Mouse (Mus musculus): ENCODE results near the gene Gpr139. TPM values are rescaled to one million over a fixed set of nuclear protein-coding genes. Genes with fewer than 3 reads are reported as not detected.

The Gpr139 gene
- 0.03 TPM in 1 of 2 replicates, not detected in the other for polyA plus RNA-seq (2015; fragmentation: Nextera tagmentation; extraction: Ambion mirVana)

- Histone ChIP-seq H3K4me2 (ENCODE audit: low read length) (peak within 1 kb of the TSS; percentile 61), H3K4me1 (replicated peaks; ENCODE audit: insufficient read depth, low read length) (0 out of 2 replicates have a peak, but pooled peaks cover 7% of the 10 kb centered on the region), H3K27me3 (ENCODE audit: insufficient read depth, low read length) (peaks cover 17% of the 10 kb centered on the region), H3K27ac (no peak within 1 kb of the TSS), H3K9ac (ENCODE audit: low read depth, low read length) (no peak within 1 kb of the TSS), H3K9me3 (replicated peaks; ENCODE audit: low read length) (no peaks in the 10 kb centered on the region), H3K36me3 (ENCODE audit: insufficient read depth, low read length) (no peaks in the 10 kb centered on the region), H3K4me3 (replicated peaks; ENCODE audit: low read depth, low read length) (peak within 1 kb of the TSS; percentile 37)
- WGBS: under 1% methylated on average over 41 of the region's 47 CpGs
- peak; percentile 3 for DNase-seq (ENCODE audit: low spot score)
- no peak for TF ChIP-seq CTCF (IDR thresholded peaks at IDR 0.05; ENCODE audit: low read depth)
- ATAC-seq (replicated peaks; ENCODE audit: low FRiP score, low read depth): peak; percentile 49; the same call in 1 of the 2 replicates
Measured at GRCm38 (mm10) chr7:119184341-119185143, at the start of gene Gpr139. Gene Gpr139 (minus strand): TSS chr7:119184603.

GRCm38 (mm10) chr7:119230971-119231370 lies 46.6 kb upstream of the Gpr139 start:
- H3K4me1 ChIP-seq (replicated peaks; ENCODE audit: insufficient read depth, low read length): no peaks in the 10 kb centered on the region
- no peak overlapping the region for H3K27ac ChIP-seq
- H3K36me3 ChIP-seq (ENCODE audit: insufficient read depth, low read length): no peaks in the 10 kb centered on the region
- DNase-seq (ENCODE audit: low spot score) (no peak), ATAC-seq (replicated peaks; ENCODE audit: low FRiP score, low read depth) (no peak)
- H3K4me3 ChIP-seq (replicated peaks; ENCODE audit: low read depth, low read length): no peak overlapping the region
- no peak overlapping the region for H3K4me2 ChIP-seq (ENCODE audit: low read length)
- H3K9ac ChIP-seq (ENCODE audit: low read depth, low read length): no peak overlapping the region
- H3K27me3 ChIP-seq (ENCODE audit: insufficient read depth, low read length): no peaks in the 10 kb centered on the region
- WGBS: 59% methylated on average over 3 of the region's 3 CpGs
- no peak for TF ChIP-seq CTCF (IDR thresholded peaks at IDR 0.05; ENCODE audit: low read depth)
- no peaks in the 10 kb centered on the region for H3K9me3 ChIP-seq (replicated peaks; ENCODE audit: low read length)

GRCm38 (mm10) chr7:119222706-119223105 lies 38.3 kb upstream of the Gpr139 start:
- 76% methylated on average over 4 of the region's 4 CpGs for WGBS

GRCm38 (mm10) chr7:119219121-119219520 lies 34.7 kb upstream of the Gpr139 start:
- 93% methylated on average over 2 of the region's 2 CpGs for WGBS
- no peak overlapping the region for H3K27ac ChIP-seq
- no peak for DNase-seq (ENCODE audit: low spot score)
- no peak overlapping the region for H3K4me3 ChIP-seq (replicated peaks; ENCODE audit: low read depth, low read length)
- no peaks in the 10 kb centered on the region for H3K36me3 ChIP-seq (ENCODE audit: insufficient read depth, low read length)
- H3K4me1 ChIP-seq (replicated peaks; ENCODE audit: insufficient read depth, low read length): no peaks in the 10 kb centered on the region
- ATAC-seq (replicated peaks; ENCODE audit: low FRiP score, low read depth): no peak
- H3K9me3 ChIP-seq (replicated peaks; ENCODE audit: low read length): no peaks in the 10 kb centered on the region
- TF ChIP-seq CTCF (IDR thresholded peaks at IDR 0.05; ENCODE audit: low read depth): no peak
- H3K27me3 ChIP-seq (ENCODE audit: insufficient read depth, low read length): no peaks in the 10 kb centered on the region
- H3K9ac ChIP-seq (ENCODE audit: low read depth, low read length): no peak overlapping the region
- H3K4me2 ChIP-seq (ENCODE audit: low read length): no peak overlapping the region

More at GRCm38 (mm10) chr7:119222706-119223105, 38.3 kb upstream of the Gpr139 start:
- H3K4me1 ChIP-seq (replicated peaks; ENCODE audit: insufficient read depth, low read length): no peaks in the 10 kb centered on the region
- DNase-seq (ENCODE audit: low spot score) (no peak), ATAC-seq (replicated peaks; ENCODE audit: low FRiP score, low read depth) (no peak)
- no peaks in the 10 kb centered on the region for H3K9me3 ChIP-seq (replicated peaks; ENCODE audit: low read length)
- H3K36me3 ChIP-seq (ENCODE audit: insufficient read depth, low read length): no peaks in the 10 kb centered on the region
- no peak overlapping the region for H3K9ac ChIP-seq (ENCODE audit: low read depth, low read length)
- TF ChIP-seq CTCF (IDR thresholded peaks at IDR 0.05; ENCODE audit: low read depth): no peak
- H3K4me2 ChIP-seq (ENCODE audit: low read length): no peak overlapping the region
- no peak overlapping the region for H3K4me3 ChIP-seq (replicated peaks; ENCODE audit: low read depth, low read length)
- H3K27me3 ChIP-seq (ENCODE audit: insufficient read depth, low read length): no peaks in the 10 kb centered on the region
- H3K27ac ChIP-seq: no peak overlapping the region

DNA sequence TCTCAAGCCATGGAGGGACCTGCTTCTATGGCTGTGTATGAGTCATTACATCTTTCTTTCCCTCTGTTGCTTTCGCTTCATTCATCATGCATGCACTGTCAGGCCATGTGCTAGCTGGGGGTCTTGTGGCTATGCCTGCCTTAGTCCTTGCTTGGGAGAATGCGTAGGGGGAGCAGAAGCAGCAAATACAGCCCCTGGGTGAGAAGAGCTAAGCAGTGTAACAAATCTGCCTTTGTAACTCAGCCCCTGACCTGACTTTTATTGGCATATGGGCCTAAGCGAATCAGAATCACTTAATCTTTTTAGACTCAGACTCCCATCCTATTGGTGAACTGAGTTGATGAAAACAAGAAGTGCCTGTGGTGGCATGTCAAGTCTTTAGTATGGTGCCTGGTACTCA lies 22.8 kb upstream of the Gpr139 start:
- TF ChIP-seq CTCF (IDR thresholded peaks at IDR 0.05; ENCODE audit: low read depth): no peak
- DNase-seq (ENCODE audit: low spot score) (no peak), ATAC-seq (replicated peaks; ENCODE audit: low FRiP score, low read depth) (no peak)
- WGBS: 77% methylated on average over 3 of the region's 3 CpGs
- Histone ChIP-seq H3K4me2 (ENCODE audit: low read length) (no peak overlapping the region), H3K27ac (no peak overlapping the region), H3K36me3 (ENCODE audit: insufficient read depth, low read length) (no peaks in the 10 kb centered on the region), H3K27me3 (ENCODE audit: insufficient read depth, low read length) (no peaks in the 10 kb centered on the region), H3K4me3 (replicated peaks; ENCODE audit: low read depth, low read length) (no peak overlapping the region), H3K9me3 (replicated peaks; ENCODE audit: low read length) (no peaks in the 10 kb centered on the region), H3K4me1 (replicated peaks; ENCODE audit: insufficient read depth, low read length) (no peaks in the 10 kb centered on the region), H3K9ac (ENCODE audit: low read depth, low read length) (no peak overlapping the region)

DNA sequence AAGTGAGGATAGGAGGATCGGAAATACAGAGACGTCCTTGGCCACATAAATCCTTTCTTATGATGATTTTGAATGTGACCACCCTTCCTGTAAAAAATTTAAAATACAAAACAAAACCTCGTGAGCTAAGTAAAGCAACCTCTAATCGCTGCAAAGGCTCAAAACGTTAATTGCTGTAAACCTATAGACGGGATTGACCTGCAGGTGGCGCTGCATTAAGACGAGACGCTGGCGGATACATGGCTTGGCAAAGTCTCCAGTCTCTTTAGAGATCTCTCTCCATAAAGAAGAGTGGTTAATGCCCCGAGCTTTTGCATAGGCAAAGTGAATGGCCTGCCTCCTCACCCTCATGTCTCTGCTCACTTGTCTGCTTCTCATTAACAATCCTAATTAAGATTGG lies 2.0 kb upstream of the Gpr139 start:
- ATAC-seq (replicated peaks; ENCODE audit: low FRiP score, low read depth) (no peak), DNase-seq (ENCODE audit: low spot score) (peak; percentile 25)
- Histone ChIP-seq H3K4me2 (ENCODE audit: low read length) (no peak overlapping the region), H3K4me1 (replicated peaks; ENCODE audit: insufficient read depth, low read length) (0 out of 2 replicates have a peak, but pooled peaks cover 7% of the 10 kb centered on the region), H3K9ac (ENCODE audit: low read depth, low read length) (no peak overlapping the region), H3K9me3 (replicated peaks; ENCODE audit: low read length) (no peaks in the 10 kb centered on the region), H3K27ac (no peak overlapping the region), H3K27me3 (ENCODE audit: insufficient read depth, low read length) (peaks cover 17% of the 10 kb centered on the region), H3K4me3 (replicated peaks; ENCODE audit: low read depth, low read length) (no peak overlapping the region), H3K36me3 (ENCODE audit: insufficient read depth, low read length) (no peaks in the 10 kb centered on the region)
- TF ChIP-seq CTCF (IDR thresholded peaks at IDR 0.05; ENCODE audit: low read depth): peak; percentile 62
- 13% methylated on average over 11 of the region's 11 CpGs for WGBS
